Mouse (Mus musculus) heart, adult 8-10 months (tissue): ENCODE results near the gene Pde4a. TPM values are rescaled to one million over a fixed set of nuclear protein-coding genes. Genes with fewer than 3 reads are reported as not detected.

Experiments
- DNase-seq: peaks from one replicate; pipeline ENCODE4 v3.0.0; 2022; ENCODE audit warnings: low spot score
- total RNA-seq, 4 experiments: library from RNA; stranded (reverse); gene quantifications; 2 replicates each; pipeline ENCODE4 v1.2.4; 2022

The Pde4a gene
- total RNA-seq: 10 to 100 TPM; 48.5 to 75.4 (median 62.1) TPM

GRCm38 (mm10) chr9:21165041-21165951 is at the start of gene Pde4a:
Pde4a (plus strand) TSS chr9:21165714.
- no peak for DNase-seq

- no peak for DNase-seq
Observed at GRCm38 (mm10) chr9:21117073-21117472, 48.4 kb upstream of the Pde4a start.

- DNase-seq: no peak
Observed at GRCm38 (mm10) chr9:21121483-21121882, 44.0 kb upstream of the Pde4a start.

GRCm38 (mm10) chr9:21124837-21125236 is 40.7 kb upstream of the Pde4a start:
- DNase-seq: no peak

- no peak for DNase-seq
Observed at GRCm38 (mm10) chr9:21125502-21126258, 39.8 kb upstream of the Pde4a start.

- DNase-seq: no peak
Observed at GRCm38 (mm10) chr9:21126259-21126627, 39.3 kb upstream of the Pde4a start.

- peak; percentile 96 for DNase-seq
Observed at GRCm38 (mm10) chr9:21131059-21131956, 34.2 kb upstream of the Pde4a start, which contains the start of gene Tyk2. Tyk2 (minus strand) TSS chr9:21131243.

- no peak for DNase-seq
Observed at GRCm38 (mm10) chr9:21132102-21132775, 33.3 kb upstream of the Pde4a start.

- DNase-seq: no peak
Observed at GRCm38 (mm10) chr9:21133064-21133707, 32.3 kb upstream of the Pde4a start.

- peak; percentile 78 for DNase-seq
Observed at GRCm38 (mm10) chr9:21134595-21135328, 30.8 kb upstream of the Pde4a start.

GRCm38 (mm10) chr9:21135329-21135890 is 30.1 kb upstream of the Pde4a start:
- DNase-seq: no peak

- no peak for DNase-seq
Observed at GRCm38 (mm10) chr9:21135941-21136381, 29.6 kb upstream of the Pde4a start.

GRCm38 (mm10) chr9:21136401-21136800 is 29.1 kb upstream of the Pde4a start:
- no peak for DNase-seq

- DNase-seq: no peak
Observed at GRCm38 (mm10) chr9:21137229-21137628, 28.3 kb upstream of the Pde4a start.

GRCm38 (mm10) chr9:21138386-21138785 is 27.1 kb upstream of the Pde4a start:
- no peak for DNase-seq

- no peak for DNase-seq
Observed at GRCm38 (mm10) chr9:21141922-21142321, 23.6 kb upstream of the Pde4a start.

GRCm38 (mm10) chr9:21144361-21144760 is 21.2 kb upstream of the Pde4a start:
- no peak for DNase-seq

GRCm38 (mm10) chr9:21145431-21145830 is 20.1 kb upstream of the Pde4a start:
- no peak for DNase-seq

- no peak for DNase-seq
Observed at GRCm38 (mm10) chr9:21146722-21147121, 18.8 kb upstream of the Pde4a start.
